Mouse (Mus musculus) limb, embryonic 13.5 days (tissue): ENCODE measurements at regions not wholly inside any gene's neighbourhood (a gene's known extent, or its start where the extent isn't known, plus 50 kb on each side); places are given as distances from the start of the nearest gene placed in this dataset.

Experiments used
- ATAC-seq: fragments of 200-750 bp; cut with Nextera tagmentation; 2 replicates; pipeline ENCODE4 v1.8.0; 2017; ENCODE audit warnings: low read depth, moderate number of reproducible peaks, moderate TSS enrichment; ENCODE audit not compliant: low FRiP score
- H3K27ac ChIP-seq: fragments of 300-500 bp; sonication (generic); 2 replicates; pipeline ENCODE4 v1.5.1; 2015; ENCODE audit warnings: inconsistent platforms, mild to moderate bottlenecking, moderate library complexity
- H3K27me3 ChIP-seq: fragments of 300-500 bp; sonication (generic); 2 replicates; pipeline ENCODE4 v1.6.1; 2015; ENCODE audit warnings: mild to moderate bottlenecking, inconsistent platforms
- H3K36me3 ChIP-seq: fragments of 300-500 bp; sonication (generic); 2 replicates; pipeline ENCODE4 v1.6.1; 2015; ENCODE audit warnings: inconsistent platforms, mild to moderate bottlenecking, moderate library complexity
- H3K4me1 ChIP-seq: fragments of 300-500 bp; sonication (generic); 2 replicates; pipeline ENCODE4 v1.6.1; 2015; ENCODE audit warnings: inconsistent platforms
- H3K4me2 ChIP-seq: fragments of 300-500 bp; sonication (generic); replicated peaks from 2 replicates; pipeline ENCODE4 v1.6.1; 2015; ENCODE audit warnings: inconsistent platforms, mild to moderate bottlenecking, moderate library complexity
- H3K4me3 ChIP-seq: fragments of 300-500 bp; sonication (generic); 2 replicates; pipeline ENCODE4 v1.5.1; 2015; ENCODE audit warnings: moderate library complexity, mild to moderate bottlenecking, inconsistent platforms
- H3K9ac ChIP-seq: fragments of 300-500 bp; sonication (generic); 2 replicates; pipeline ENCODE4 v1.6.1; 2015; ENCODE audit warnings: mild to moderate bottlenecking, inconsistent platforms
- H3K9me3 ChIP-seq: fragments of 300-500 bp; sonication (generic); 2 replicates; pipeline ENCODE4 v1.6.1; 2016; ENCODE audit warnings: inconsistent platforms
- WGBS: fragments of 180-500 bp; shearing (Covaris S2); methylation state at CpG from one replicate; pipeline ENCODE4 v1.1.7; 2015; 5-methylcytosine and 5-hydroxymethylcytosine counted together

- Histone ChIP-seq H3K27me3 (no peaks in the 10 kb centered on the region), H3K9ac (no peak overlapping the region), H3K9me3 (no peaks in the 10 kb centered on the region), H3K27ac (no peak overlapping the region), H3K4me1 (no peaks in the 10 kb centered on the region), H3K36me3 (no peaks in the 10 kb centered on the region), H3K4me2 (no peak overlapping the region), H3K4me3 (no peak overlapping the region)
- ATAC-seq: no peak
- 58% methylated on average over 1 of the region's 1 CpGs for WGBS
Observed at GRCm38 (mm10) chr7:88225800-88226199, 52.1 kb upstream of the Ctsc start.
